Mouse (Mus musculus) liver, embryonic 14.5 days (tissue): Measurements from ENCODE around the gene Cacnb4. TPM values are rescaled to one million over a fixed set of nuclear protein-coding genes. Genes with fewer than 3 reads are reported as not detected.

Experiments
- ATAC-seq: fragments of 200-750 bp; cut with Nextera tagmentation; 2 replicates; pipeline ENCODE4 v1.8.0; 2017; ENCODE audit warnings: moderate number of reproducible peaks, mild to moderate bottlenecking, moderate library complexity; ENCODE audit not compliant: insufficient read depth
- DNase-seq, 3 experiments: peaks; one replicate each; pipeline ENCODE4 v3.0.0-alpha.2; 2012 to 2013; ENCODE audit warnings: low read depth in 3 of 3, low spot score in 3 of 3
- H3K27ac ChIP-seq: fragments of 300-500 bp; sonication (generic); 2 replicates; pipeline ENCODE4 v1.5.1; 2014; ENCODE audit warnings: moderate library complexity, mild to moderate bottlenecking, control low read depth, inconsistent platforms
- H3K27me3 ChIP-seq: fragments of 300-500 bp; sonication (generic); 2 replicates; pipeline ENCODE4 v1.6.1; 2014; ENCODE audit warnings: mild to moderate bottlenecking, low read length, moderate library complexity; ENCODE audit not compliant: control insufficient read depth, insufficient read depth
- H3K36me3 ChIP-seq: fragments of 300-500 bp; sonication (generic); replicated peaks from 2 replicates; pipeline ENCODE4 v1.6.1; 2014; ENCODE audit warnings: low read depth; ENCODE audit not compliant: control insufficient read depth, insufficient read depth
- H3K4me1 ChIP-seq, 2 experiments: fragments of 200-500 bp in 1 of 2; fragments of 300-500 bp in 1 of 2; sonication (generic) in 1 of 2; replicated peaks; 2 replicates each; pipeline ENCODE4 v1.6.1; 2012 to 2014; ENCODE audit warnings: antibody characterized with exemption in 1 of 2, inconsistent platforms in 1 of 2, low read length in 1 of 2; ENCODE audit not compliant: control insufficient read depth in 2 of 2, insufficient read depth in 2 of 2
- H3K4me2 ChIP-seq: fragments of 300-500 bp; sonication (generic); 2 replicates; pipeline ENCODE4 v1.6.1; 2014; ENCODE audit warnings: low read depth, mild to moderate bottlenecking, control low read depth, moderate library complexity
- H3K4me3 ChIP-seq, 2 experiments: fragments of 200-500 bp in 1 of 2; fragments of 300-500 bp in 1 of 2; sonication (generic) in 1 of 2; 2 replicates each; pipeline ENCODE4 v1.5.1; 2012 to 2014; ENCODE audit warnings: low read depth in 2 of 2, low read length in 2 of 2, mild to moderate bottlenecking in 2 of 2, control low read depth in 1 of 2, inconsistent platforms in 1 of 2, moderate library complexity in 1 of 2; ENCODE audit not compliant: insufficient read depth in 1 of 2
- H3K9ac ChIP-seq: fragments of 300-500 bp; sonication (generic); replicated peaks from 2 replicates; pipeline ENCODE4 v1.6.1; 2014; ENCODE audit warnings: mild to moderate bottlenecking, control low read depth, moderate library complexity
- H3K9me3 ChIP-seq: fragments of 300-500 bp; sonication (generic); 2 replicates; pipeline ENCODE4 v1.6.1; 2016; ENCODE audit warnings: low read length, mixed read lengths; ENCODE audit not compliant: control insufficient read depth
- CTCF ChIP-seq: IDR thresholded peaks from 2 replicates; pipeline ENCODE4 v1.5.1; 2016; ENCODE audit warnings: antibody characterized with exemption, low read depth, control low read depth
- EP300 ChIP-seq: IDR thresholded peaks from 2 replicates; pipeline ENCODE4 v1.6.1; 2016; ENCODE audit warnings: antibody characterized with exemption, low read depth
- WGBS: fragments of 180-500 bp; shearing (Covaris S2); extraction: QIAGEN DNeasy Blood & Tissue Kit; methylation state at CpG from one replicate; pipeline ENCODE4 v1.1.7; 2014; ENCODE audit not compliant: insufficient replicate concordance; 5-methylcytosine and 5-hydroxymethylcytosine counted together
- polyA plus RNA-seq, 2 experiments: library from polyadenylated mRNA; depleted of rRNA in 1 of 2; stranded (reverse) in 1 of 2; unstranded in 1 of 2; fragments of >200 nt; fragmentation: Nextera tagmentation in 1 of 2; extraction: Ambion mirVana in 1 of 2; gene quantifications; 2 replicates each; pipeline versions ENCODE4 v1.2.1 to v1.2.3; 2012 to 2014

Cacnb4 gene
- polyA plus RNA-seq, 2 experiments = 0.06 to 0.19 TPM

GRCm38 (mm10) chr2:52603935-52604650, 72.5 kb downstream of the Cacnb4 start:
- H3K4me2 ChIP-seq = no peak overlapping the region
- no peak for TF ChIP-seq CTCF
- no peak for TF ChIP-seq EP300
- peaks cover 0 to 13% of the 10 kb centered on the region in 2 experiments; a peak in 3 of 4 replicates for H3K4me1 ChIP-seq
- H3K27me3 ChIP-seq = no peaks in the 10 kb centered on the region
- no peaks in the 10 kb centered on the region for H3K36me3 ChIP-seq
- WGBS = 69% methylated on average over 11 of the region's 11 CpGs
- H3K9me3 ChIP-seq = no peaks in the 10 kb centered on the region
- ATAC-seq = peak; percentile 46
- no peak overlapping the region for H3K4me3 ChIP-seq
- H3K27ac ChIP-seq = no peak overlapping the region
- no peak overlapping the region for H3K9ac ChIP-seq
- DNase-seq = no peak

GRCm38 (mm10) chr2:52603421-52603820, 73.2 kb downstream of the Cacnb4 start:
- Histone ChIP-seq H3K4me3 (no peak overlapping the region), H3K9me3 (no peaks in the 10 kb centered on the region), H3K36me3 (no peaks in the 10 kb centered on the region), H3K27me3 (no peaks in the 10 kb centered on the region), H3K27ac (no peak overlapping the region; the same call in 1 of the 2 replicates), H3K4me2 (no peak overlapping the region), H3K4me1 (peaks cover 0 to 17% of the 10 kb centered on the region in 2 experiments; a peak in 3 of 4 replicates), H3K9ac (no peak overlapping the region)
- 38% methylated on average over 6 of the region's 6 CpGs for WGBS
- ATAC-seq = no peak
- TF ChIP-seq EP300 = no peak
- no peak for TF ChIP-seq CTCF
- DNase-seq = no peak

- Histone ChIP-seq H3K9ac (no peak overlapping the region), H3K9me3 (no peaks in the 10 kb centered on the region), H3K36me3 (no peaks in the 10 kb centered on the region), H3K27me3 (no peaks in the 10 kb centered on the region), H3K4me2 (no peak overlapping the region), H3K27ac (no peak overlapping the region), H3K4me1 (peaks cover 0 to 19% of the 10 kb centered on the region in 2 experiments; a peak in 3 of 4 replicates), H3K4me3 (no peak overlapping the region)
- ATAC-seq (no peak), DNase-seq (no peak)
- 74% methylated on average over 8 of the region's 8 CpGs for WGBS
- TF ChIP-seq CTCF = no peak
- TF ChIP-seq EP300 = no peak
Measured at GRCm38 (mm10) chr2:52602921-52603320, 73.7 kb downstream of the Cacnb4 start.

- peak in 2 of 3 experiments; percentile 34 to 43 for DNase-seq
- Histone ChIP-seq H3K9ac (no peak overlapping the region), H3K4me3 (no peak overlapping the region), H3K4me1 (peaks cover 0 to 19% of the 10 kb centered on the region in 2 experiments; a peak in 3 of 4 replicates), H3K27me3 (no peaks in the 10 kb centered on the region), H3K9me3 (no peaks in the 10 kb centered on the region), H3K27ac (no peak overlapping the region), H3K36me3 (no peaks in the 10 kb centered on the region), H3K4me2 (no peak overlapping the region)
- no peak for TF ChIP-seq EP300
- TF ChIP-seq CTCF = no peak
- ATAC-seq = peak; percentile 31; the same call in 1 of the 2 replicates
- WGBS = 55% methylated on average over 2 of the region's 2 CpGs
Measured at GRCm38 (mm10) chr2:52602228-52602627, 74.4 kb downstream of the Cacnb4 start.

- H3K27ac ChIP-seq = no peak overlapping the region
- H3K36me3 ChIP-seq = no peaks in the 10 kb centered on the region
- ATAC-seq (no peak), DNase-seq (no peak)
- no peak overlapping the region for H3K4me3 ChIP-seq
- H3K4me2 ChIP-seq = no peak overlapping the region
- peaks cover 0 to 10% of the 10 kb centered on the region in 2 experiments; a peak in 2 of 4 replicates for H3K4me1 ChIP-seq
- H3K9me3 ChIP-seq = no peaks in the 10 kb centered on the region
- TF ChIP-seq EP300 (no peak), CTCF (no peak)
- no peak overlapping the region for H3K9ac ChIP-seq
- no peaks in the 10 kb centered on the region for H3K27me3 ChIP-seq
Measured at GRCm38 (mm10) chr2:52597511-52597910, 79.1 kb downstream of the Cacnb4 start.
